Mouse (Mus musculus) heart, embryonic 13.5 days (tissue): ENCODE data around the gene Gprc5c. TPM values are rescaled to one million over a fixed set of nuclear protein-coding genes. Genes with fewer than 3 reads are reported as not detected.

ENCODE experiments used
- ATAC-seq: fragments of 200-750 bp; cut with Nextera tagmentation; 2 replicates; pipeline ENCODE4 v1.8.0; 2017; ENCODE audit warnings: moderate TSS enrichment; ENCODE audit not compliant: insufficient number of reproducible peaks, low FRiP score, low TSS enrichment; ENCODE audit errors: extremely low read depth
- H3K27ac ChIP-seq: fragments of 300-500 bp; sonication (generic); replicated peaks from 2 replicates; pipeline ENCODE4 v1.5.1; 2015; ENCODE audit warnings: moderate library complexity, mild to moderate bottlenecking, inconsistent platforms
- H3K27me3 ChIP-seq: fragments of 300-500 bp; sonication (generic); replicated peaks from 2 replicates; pipeline ENCODE4 v1.6.1; 2015; ENCODE audit warnings: mild to moderate bottlenecking, inconsistent platforms
- H3K36me3 ChIP-seq: fragments of 300-500 bp; sonication (generic); 2 replicates; pipeline ENCODE4 v1.6.1; 2015; ENCODE audit warnings: mild to moderate bottlenecking, inconsistent platforms
- H3K4me1 ChIP-seq: fragments of 300-500 bp; sonication (generic); 2 replicates; pipeline ENCODE4 v1.6.1; 2015; ENCODE audit warnings: inconsistent platforms
- H3K4me2 ChIP-seq: fragments of 300-500 bp; sonication (generic); 2 replicates; pipeline ENCODE4 v1.6.1; 2015; ENCODE audit warnings: inconsistent platforms, mild to moderate bottlenecking, moderate library complexity
- H3K4me3 ChIP-seq: fragments of 300-500 bp; sonication (generic); 2 replicates; pipeline ENCODE4 v1.5.1; 2015; ENCODE audit warnings: moderate library complexity, mild to moderate bottlenecking, inconsistent platforms
- H3K9ac ChIP-seq: fragments of 300-500 bp; sonication (generic); 2 replicates; pipeline ENCODE4 v1.6.1; 2015; ENCODE audit warnings: inconsistent platforms, mild to moderate bottlenecking, moderate library complexity
- H3K9me3 ChIP-seq: fragments of 300-500 bp; sonication (generic); 2 replicates; pipeline ENCODE4 v1.6.1; 2016; ENCODE audit warnings: inconsistent platforms
- WGBS: fragments of 180-500 bp; shearing (Covaris S2); methylation state at CpG from one replicate; pipeline ENCODE4 v1.1.7; 2015; ENCODE audit warnings: mixed read lengths; 5-methylcytosine and 5-hydroxymethylcytosine counted together
- polyA plus RNA-seq: library from polyadenylated mRNA; unstranded; fragments of >200 nt; fragmentation: Nextera tagmentation; extraction: Ambion mirVana; gene quantifications from 2 replicates; pipeline ENCODE4 v1.2.1, GENCODE M21; 2015

Gene Gprc5c
- polyA plus RNA-seq, 1 experiment from 2014 or later: 20.6 TPM

DNA sequence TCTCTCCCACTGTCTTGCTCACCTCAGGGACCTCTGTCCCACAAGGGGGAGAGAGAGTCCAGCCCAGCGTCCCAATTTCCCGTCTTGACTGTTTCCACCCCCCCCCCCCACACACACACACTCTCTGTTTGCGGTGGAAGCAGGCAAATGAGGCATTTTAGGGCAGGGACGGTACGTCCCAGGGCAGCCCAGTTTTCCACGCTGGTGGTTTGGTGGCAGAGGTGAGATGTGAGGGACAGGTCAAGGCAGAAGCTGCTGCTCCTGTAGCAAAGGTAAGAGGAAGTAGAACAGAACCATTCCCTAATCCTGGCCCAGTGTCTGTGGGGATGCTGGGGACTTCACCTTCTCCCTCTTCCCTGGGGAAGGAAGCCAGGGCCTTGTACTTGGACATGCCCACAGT, 3.6 kb downstream of the Gprc5c start:
- no peak overlapping the region for H3K4me3 ChIP-seq
- H3K27me3 ChIP-seq: 0 out of 2 replicates have a peak, but pooled peaks cover 4% of the 10 kb centered on the region
- H3K9ac ChIP-seq: no peak overlapping the region
- 82% methylated on average over 6 of the region's 6 CpGs for WGBS
- peaks cover 21% of the 10 kb centered on the region for H3K4me1 ChIP-seq
- ATAC-seq: no peak
- H3K9me3 ChIP-seq: no peaks in the 10 kb centered on the region
- H3K27ac ChIP-seq: no peak overlapping the region
- no peak overlapping the region for H3K4me2 ChIP-seq
- H3K36me3 ChIP-seq: no peaks in the 10 kb centered on the region

DNA sequence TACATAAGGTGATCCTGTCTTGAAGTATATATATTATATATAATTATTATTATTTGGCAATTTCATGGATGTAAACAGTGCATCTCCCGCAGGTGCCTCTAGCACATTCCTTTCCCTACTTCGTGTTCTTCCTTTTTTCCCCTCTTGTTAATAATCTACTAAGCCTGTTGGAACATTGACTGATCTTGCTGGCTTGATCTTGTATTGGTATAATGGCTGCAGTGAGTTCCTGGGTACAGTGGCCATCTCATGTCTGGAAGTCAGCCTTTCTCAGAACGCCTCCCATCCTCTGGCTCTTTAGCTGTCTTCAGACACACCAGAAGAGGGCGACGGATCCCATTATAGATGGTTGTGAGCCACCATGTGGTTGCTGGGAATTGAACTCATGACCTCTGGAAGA, 5.2 kb downstream of the Gprc5c start:
- no peak overlapping the region for H3K4me3 ChIP-seq
- no peak overlapping the region for H3K27ac ChIP-seq
- ATAC-seq: no peak
- no peaks in the 10 kb centered on the region for H3K27me3 ChIP-seq
- no peaks in the 10 kb centered on the region for H3K36me3 ChIP-seq
- H3K4me2 ChIP-seq: no peak overlapping the region
- 87% methylated on average over 5 of the region's 5 CpGs for WGBS
- H3K9ac ChIP-seq: no peak overlapping the region
- no peaks in the 10 kb centered on the region for H3K9me3 ChIP-seq
- peaks cover 9% of the 10 kb centered on the region for H3K4me1 ChIP-seq

DNA sequence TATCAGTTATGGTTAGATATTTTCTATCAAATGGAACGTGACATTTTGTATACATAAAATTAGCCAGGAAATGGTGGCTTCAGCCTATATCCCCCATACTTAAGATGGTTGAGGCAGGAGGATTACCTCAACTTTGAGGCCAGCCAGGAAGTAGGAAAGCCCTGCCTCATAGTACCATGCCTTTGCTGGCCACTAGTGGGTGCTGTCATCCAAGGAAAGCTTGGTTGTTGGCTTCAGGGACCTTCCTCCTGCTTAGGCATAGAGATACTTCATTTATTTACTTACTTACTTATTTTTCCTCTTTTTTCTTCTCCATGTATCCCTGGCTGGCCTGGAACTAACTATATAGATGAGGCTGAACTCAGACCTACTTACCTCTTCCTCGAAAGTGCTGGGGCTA, 7.7 kb downstream of the Gprc5c start:
- H3K36me3 ChIP-seq: peaks cover 9% of the 10 kb centered on the region
- H3K4me1 ChIP-seq: no peaks in the 10 kb centered on the region
- 87% methylated on average over 2 of the region's 2 CpGs for WGBS
- no peaks in the 10 kb centered on the region for H3K27me3 ChIP-seq
- no peak overlapping the region for H3K4me2 ChIP-seq
- H3K9ac ChIP-seq: no peak overlapping the region
- H3K9me3 ChIP-seq: no peaks in the 10 kb centered on the region
- no peak overlapping the region for H3K4me3 ChIP-seq
- no peak overlapping the region for H3K27ac ChIP-seq
- ATAC-seq: no peak

DNA sequence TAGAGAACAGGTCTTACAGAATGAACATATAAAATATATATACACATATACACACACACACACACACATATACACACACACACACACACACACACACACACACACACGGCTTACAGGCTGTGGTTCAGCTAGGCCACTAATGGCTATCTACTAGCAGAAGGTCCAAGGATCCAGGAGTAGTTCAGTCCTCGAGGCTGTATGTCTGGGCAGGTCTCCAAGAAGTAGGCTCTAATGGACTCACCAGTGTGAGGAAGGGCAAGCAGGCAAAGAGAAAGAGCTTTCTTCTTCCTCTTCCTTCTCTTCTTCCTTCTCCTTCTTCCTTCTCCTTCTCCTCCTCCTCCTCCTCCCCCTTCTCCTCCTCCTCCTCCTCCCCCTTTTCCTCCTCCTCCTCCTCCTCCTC, 10.1 kb downstream of the Gprc5c start:
- WGBS: 49% methylated on average over 2 of the region's 2 CpGs
- no peak overlapping the region for H3K4me3 ChIP-seq

DNA sequence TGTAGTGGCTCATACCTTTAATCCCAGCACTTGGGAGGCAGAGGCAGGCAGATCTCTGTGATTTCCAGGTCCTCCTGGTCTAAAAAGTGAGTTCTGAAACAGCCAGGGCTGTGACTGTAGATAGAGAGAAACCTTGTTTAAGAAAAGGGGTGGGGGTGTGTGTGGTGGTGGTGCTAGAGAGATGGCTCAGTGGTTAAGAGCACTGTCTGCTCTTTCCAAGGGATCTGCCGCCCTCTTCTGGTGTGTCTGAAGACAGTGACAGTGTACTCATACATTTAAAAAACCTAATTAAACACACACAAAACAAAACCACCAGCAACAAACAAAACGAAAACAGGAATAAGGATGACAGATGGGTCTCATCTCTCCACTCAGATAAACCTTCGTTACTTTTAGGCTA, 11.7 kb downstream of the Gprc5c start:
- no peak for ATAC-seq
- Histone ChIP-seq H3K4me1 (peaks cover 27% of the 10 kb centered on the region), H3K9me3 (no peaks in the 10 kb centered on the region), H3K9ac (no peak overlapping the region), H3K4me2 (no peak overlapping the region), H3K36me3 (peaks cover 19% of the 10 kb centered on the region), H3K27me3 (no peaks in the 10 kb centered on the region), H3K4me3 (no peak overlapping the region), H3K27ac (no peak overlapping the region)
- 86% methylated on average over 3 of the region's 3 CpGs for WGBS

More for the DNA sequence above, 10.1 kb downstream of the Gprc5c start:
- H3K36me3 ChIP-seq: peaks cover 19% of the 10 kb centered on the region
- no peak overlapping the region for H3K9ac ChIP-seq
- peaks cover 11% of the 10 kb centered on the region for H3K4me1 ChIP-seq
- H3K9me3 ChIP-seq: no peaks in the 10 kb centered on the region
- H3K27me3 ChIP-seq: no peaks in the 10 kb centered on the region
- no peak overlapping the region for H3K4me2 ChIP-seq
- no peak for ATAC-seq
- no peak overlapping the region for H3K27ac ChIP-seq

DNA sequence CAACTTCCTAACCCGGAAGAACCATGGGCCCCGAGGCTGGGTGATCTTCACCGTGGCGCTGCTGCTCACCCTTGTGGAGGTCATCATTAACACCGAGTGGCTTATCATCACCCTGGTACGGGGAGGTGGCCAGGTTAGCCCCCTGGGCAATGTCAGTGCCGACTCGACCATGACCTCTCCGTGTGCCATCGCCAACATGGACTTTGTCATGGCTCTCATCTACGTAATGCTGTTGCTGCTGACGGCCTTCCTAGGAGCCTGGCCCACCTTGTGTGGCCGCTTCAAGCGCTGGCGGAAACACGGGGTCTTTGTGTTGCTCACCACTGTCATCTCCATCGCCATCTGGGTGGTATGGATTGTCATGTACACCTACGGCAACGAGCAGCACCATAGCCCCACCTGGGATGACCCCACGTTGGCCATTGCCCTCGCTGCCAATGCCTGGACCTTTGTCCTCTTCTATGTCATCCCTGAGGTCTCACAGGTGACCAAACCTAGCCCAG, 13.0 kb downstream of the Gprc5c start:
- Histone ChIP-seq H3K4me3 (no peak overlapping the region), H3K27me3 (no peaks in the 10 kb centered on the region), H3K27ac (no peak overlapping the region), H3K4me1 (peaks cover 34% of the 10 kb centered on the region), H3K4me2 (no peak overlapping the region), H3K9ac (no peak overlapping the region), H3K9me3 (no peaks in the 10 kb centered on the region), H3K36me3 (peaks cover 28% of the 10 kb centered on the region)
- whole genome bisulfite sequencing: 83% methylated on average over 21 of the region's 21 CpGs
- ATAC-seq: no peak

DNA sequence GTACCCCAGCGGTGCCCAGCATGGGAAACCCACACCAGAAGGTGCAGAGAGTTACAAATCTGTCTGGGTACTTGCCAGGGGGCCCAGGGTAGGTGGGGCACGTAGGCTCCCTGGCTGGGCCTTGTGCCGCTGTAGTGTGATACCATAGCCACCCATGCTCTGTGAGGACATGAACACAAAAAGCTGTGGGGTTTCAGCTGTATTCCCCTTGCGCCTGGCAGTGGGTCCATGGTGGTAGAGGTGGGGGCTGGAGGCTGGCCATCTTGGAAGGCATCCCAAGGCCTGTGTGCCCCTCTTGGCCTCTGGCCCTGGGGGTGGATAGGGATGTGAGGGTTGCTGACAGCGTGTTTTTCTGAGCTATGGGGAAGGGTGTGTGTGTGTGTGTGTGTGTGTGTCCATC, 15.0 kb downstream of the Gprc5c start:
- H3K27ac ChIP-seq: peak overlapping the region; percentile 85

DNA sequence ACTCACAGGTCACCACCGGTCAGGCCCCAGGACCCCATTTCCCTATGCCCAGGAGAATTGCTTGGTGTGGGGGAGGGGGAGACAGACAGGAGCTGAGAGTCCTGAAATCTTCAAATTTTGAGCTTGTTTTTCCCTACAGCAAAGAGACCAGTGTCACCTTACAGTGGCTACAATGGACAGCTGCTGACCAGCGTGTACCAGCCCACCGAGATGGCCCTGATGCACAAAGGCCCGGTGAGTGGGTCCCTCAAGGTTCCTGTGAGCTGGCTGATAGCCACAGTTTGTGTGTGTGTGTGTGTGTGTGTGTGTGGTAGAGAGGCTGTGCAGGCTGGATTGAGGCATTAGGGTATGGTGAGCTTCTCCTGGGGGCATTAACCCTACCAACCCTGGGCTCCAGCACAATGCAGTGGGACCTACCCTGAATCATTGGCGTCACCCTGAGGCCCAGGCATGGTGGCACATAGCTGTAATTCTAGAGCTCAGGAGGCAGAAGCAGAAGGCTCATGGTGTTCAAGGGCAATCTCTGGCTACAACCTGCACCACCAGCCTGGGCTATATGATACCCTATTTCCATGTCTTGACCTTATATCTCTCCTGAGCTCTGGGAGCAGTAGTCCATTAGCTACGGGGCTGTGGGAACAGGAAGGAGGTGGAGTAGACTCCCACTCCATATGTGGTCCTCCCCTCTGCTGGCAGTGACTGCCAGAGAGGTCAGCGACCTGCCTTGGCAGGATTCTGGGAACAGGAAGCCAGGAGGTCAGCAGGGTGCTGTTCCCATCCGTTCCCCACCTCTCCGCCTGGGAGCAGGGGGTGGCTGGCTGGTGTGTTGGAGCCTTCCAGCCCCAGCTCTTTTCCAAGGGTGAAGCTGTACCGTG, 15.8 kb downstream of the Gprc5c start:
- 37% methylated on average over 10 of the region's 10 CpGs for WGBS
- H3K36me3 ChIP-seq: peaks cover 52% of the 10 kb centered on the region

More for the DNA sequence above, 15.0 kb downstream of the Gprc5c start:
- Histone ChIP-seq H3K4me3 (no peak overlapping the region), H3K27me3 (no peaks in the 10 kb centered on the region), H3K36me3 (peaks cover 45% of the 10 kb centered on the region), H3K9me3 (no peaks in the 10 kb centered on the region), H3K4me1 (peaks cover 34% of the 10 kb centered on the region), H3K4me2 (no peak overlapping the region), H3K9ac (0 out of 2 replicates have a peak overlapping the region, but pooled peaks have one; percentile 8)
- no peak for ATAC-seq
- 71% methylated on average over 5 of the region's 5 CpGs for WGBS

DNA sequence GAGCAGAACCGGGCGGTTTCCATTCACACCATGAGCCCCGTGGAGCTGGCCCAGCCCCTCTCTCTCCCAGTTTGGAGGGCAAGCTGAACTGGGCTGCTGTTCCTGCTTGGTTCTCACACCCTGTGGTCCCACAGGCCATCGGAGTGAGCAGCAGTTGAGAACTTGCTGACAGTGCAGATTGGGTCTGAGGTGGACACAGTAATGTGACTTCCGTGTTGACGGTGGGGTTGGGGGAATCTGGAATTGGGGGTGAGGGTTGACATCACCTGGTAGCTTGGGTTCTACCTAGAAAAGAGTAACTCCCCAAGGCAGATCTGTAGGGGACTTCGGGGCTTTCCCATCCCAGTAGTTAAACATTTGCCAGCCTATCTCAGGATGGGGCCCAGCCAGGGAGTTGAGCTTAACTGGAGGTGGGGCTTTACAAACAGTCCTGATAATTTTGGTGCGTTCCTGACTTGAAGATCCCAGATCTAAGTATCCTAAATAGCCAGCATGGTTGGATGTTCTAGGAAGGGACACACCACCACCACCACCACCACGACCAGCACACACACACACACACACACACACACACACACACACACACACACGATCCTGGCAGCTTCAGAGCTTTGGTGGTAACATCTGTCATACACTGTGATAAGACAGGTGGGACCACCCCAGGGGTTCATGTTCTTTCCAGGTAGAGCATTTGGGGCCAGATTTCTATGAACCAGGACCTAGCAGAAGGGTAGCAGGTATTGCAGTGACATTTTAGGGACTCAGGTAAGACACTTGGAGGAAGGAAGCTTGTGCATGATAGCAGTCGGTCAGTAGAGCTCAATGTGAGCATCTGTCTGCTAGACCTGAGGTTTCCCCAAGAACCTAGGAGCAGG, 16.6 kb downstream of the Gprc5c start:
- peak overlapping the region; percentile 35 for H3K4me2 ChIP-seq

More for the DNA sequence above, 15.8 kb downstream of the Gprc5c start:
- Histone ChIP-seq H3K4me3 (no peak overlapping the region), H3K9me3 (no peaks in the 10 kb centered on the region), H3K4me2 (peak overlapping the region; percentile 35), H3K4me1 (peaks cover 34% of the 10 kb centered on the region), H3K27ac (peak overlapping the region; percentile 85), H3K27me3 (no peaks in the 10 kb centered on the region), H3K9ac (peak overlapping the region; percentile 53; the same call in 1 of the 2 replicates)
- ATAC-seq: peak; percentile 44; the same call in 1 of the 2 replicates

DNA sequence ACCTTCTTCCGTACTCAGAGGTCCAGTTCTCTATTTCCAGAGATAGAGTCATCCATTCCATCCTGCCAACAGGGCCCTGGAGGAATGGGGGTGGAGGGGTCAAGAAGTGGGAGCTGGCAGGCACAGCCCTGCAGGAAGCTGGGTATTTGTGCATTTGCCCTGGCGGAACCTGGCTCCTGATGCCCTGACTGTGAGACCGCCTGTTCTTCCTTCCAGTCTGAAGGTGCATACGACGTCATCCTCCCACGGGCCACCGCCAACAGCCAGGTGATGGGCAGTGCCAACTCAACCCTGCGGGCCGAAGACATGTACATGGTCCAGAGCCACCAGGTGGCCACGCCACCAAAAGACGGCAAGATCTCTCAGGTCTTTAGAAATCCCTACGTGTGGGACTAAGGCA, 17.3 kb downstream of the Gprc5c start:
- no peak overlapping the region for H3K4me3 ChIP-seq
- no peaks in the 10 kb centered on the region for H3K27me3 ChIP-seq
- no peak overlapping the region for H3K4me2 ChIP-seq
- H3K9ac ChIP-seq: no peak overlapping the region
- ATAC-seq: no peak
- peaks cover 41% of the 10 kb centered on the region for H3K4me1 ChIP-seq
- peak overlapping the region; percentile 85; the same call in 1 of the 2 replicates for H3K27ac ChIP-seq
- H3K36me3 ChIP-seq: peaks cover 48% of the 10 kb centered on the region
- H3K9me3 ChIP-seq: no peaks in the 10 kb centered on the region
- WGBS: 85% methylated on average over 12 of the region's 12 CpGs

More for the DNA sequence above, 16.6 kb downstream of the Gprc5c start:
- 31% methylated on average over 11 of the region's 11 CpGs for WGBS
- Histone ChIP-seq H3K9ac (peak overlapping the region; percentile 53; the same call in 1 of the 2 replicates), H3K4me1 (peaks cover 34% of the 10 kb centered on the region), H3K4me3 (no peak overlapping the region), H3K27me3 (no peaks in the 10 kb centered on the region), H3K27ac (peak overlapping the region; percentile 85), H3K36me3 (peaks cover 53% of the 10 kb centered on the region), H3K9me3 (no peaks in the 10 kb centered on the region)
- ATAC-seq: no peak

DNA sequence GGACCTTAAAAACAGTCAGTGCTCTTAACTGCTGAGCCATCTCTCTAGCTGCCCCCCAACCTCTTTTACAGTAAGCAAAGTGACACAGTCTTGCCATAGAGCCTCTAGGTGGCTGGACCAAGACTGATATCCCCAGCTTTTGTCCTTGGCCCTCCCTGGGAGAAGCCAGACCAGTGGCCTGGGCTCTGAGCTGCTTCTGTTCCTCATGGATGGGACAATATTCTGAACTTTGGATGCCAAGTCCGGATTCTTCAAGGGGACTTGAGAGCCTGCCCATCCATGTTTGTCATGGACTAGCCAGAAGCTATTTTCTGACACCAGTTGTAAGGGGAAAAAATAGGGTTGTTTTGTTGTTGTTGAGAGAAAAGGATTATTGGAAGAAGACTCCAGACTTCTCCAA, 18.8 kb downstream of the Gprc5c start:
- Histone ChIP-seq H3K4me3 (no peak overlapping the region), H3K4me2 (no peak overlapping the region), H3K9ac (no peak overlapping the region), H3K9me3 (no peaks in the 10 kb centered on the region), H3K27me3 (no peaks in the 10 kb centered on the region), H3K4me1 (peaks cover 48% of the 10 kb centered on the region), H3K27ac (no peak overlapping the region), H3K36me3 (peaks cover 34% of the 10 kb centered on the region)
- ATAC-seq: no peak
- WGBS: 75% methylated on average over 1 of the region's 1 CpGs
